Mouse (Mus musculus): ENCODE measurements around the gene Fam166b.

Fam166b gene

DNA sequence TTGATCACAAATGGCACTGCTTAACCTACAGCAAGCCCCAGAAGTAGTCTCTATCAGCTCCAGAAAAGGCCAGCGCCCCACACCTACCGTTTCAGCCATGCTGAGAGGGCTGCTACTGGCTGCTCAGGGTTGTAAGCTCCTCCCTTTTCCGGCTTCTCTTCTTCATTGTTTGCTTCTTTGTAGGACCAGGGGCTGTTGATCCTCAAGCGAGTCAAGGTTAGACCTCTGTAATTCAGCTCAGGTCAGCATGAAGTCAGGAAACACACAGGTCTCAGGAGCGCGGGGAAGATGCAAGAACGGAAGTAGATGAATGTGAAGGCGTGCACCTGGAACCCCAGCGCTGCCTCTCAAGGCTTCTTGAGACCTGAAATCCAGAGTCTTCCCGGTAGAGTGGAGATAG, 24.2 kb downstream of the Fam166b start:
- no peak for DNase-seq (ENCODE audit: low spot score)

DNA sequence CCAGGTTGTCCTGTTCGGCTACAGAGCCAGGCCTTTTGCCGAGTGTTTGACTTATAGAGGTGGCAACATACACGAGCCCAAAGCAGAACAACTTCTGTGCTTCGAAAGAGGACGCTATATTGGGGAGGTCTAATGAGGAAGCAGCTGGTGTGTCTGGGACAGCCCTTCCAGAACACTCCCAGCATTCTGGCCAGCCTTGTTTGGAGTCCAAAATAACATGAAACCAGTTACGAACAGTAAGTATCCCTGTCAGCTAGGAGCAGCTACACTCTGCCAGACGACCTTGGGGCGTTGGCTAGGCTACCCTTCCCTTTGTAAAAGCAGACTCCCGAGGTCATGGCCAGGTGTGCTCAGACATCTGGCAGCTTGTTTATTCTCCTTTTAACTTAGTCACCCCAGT, 26.7 kb downstream of the Fam166b start:
- no peak for DNase-seq (ENCODE audit: low spot score)

DNA sequence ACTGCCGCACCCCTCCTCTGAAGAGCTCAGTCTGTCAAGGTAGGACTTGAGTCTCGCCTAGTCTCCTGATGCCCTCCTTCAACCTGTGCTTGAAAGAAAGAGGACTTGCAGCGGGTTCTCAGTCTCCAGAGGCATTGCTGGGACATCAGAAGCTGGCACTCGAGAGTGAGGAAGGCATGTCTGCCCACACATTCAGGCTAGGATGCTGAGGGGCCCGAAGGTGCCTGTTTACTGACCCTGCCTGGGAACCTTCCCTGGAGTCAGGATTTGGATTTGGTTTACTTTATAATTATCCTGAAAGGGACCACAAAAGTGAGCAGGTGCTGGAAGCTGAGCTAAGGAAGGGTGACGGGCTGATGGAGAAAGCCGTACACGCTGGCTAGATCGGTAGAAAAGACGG, 27.4 kb downstream of the Fam166b start:
- DNase-seq (ENCODE audit: low spot score), result no peak

GRCm38 (mm10) chr4:43400976-43401375, 28.0 kb downstream of the Fam166b start:
- DNase-seq (ENCODE audit: low spot score), result peak; percentile 60

DNA sequence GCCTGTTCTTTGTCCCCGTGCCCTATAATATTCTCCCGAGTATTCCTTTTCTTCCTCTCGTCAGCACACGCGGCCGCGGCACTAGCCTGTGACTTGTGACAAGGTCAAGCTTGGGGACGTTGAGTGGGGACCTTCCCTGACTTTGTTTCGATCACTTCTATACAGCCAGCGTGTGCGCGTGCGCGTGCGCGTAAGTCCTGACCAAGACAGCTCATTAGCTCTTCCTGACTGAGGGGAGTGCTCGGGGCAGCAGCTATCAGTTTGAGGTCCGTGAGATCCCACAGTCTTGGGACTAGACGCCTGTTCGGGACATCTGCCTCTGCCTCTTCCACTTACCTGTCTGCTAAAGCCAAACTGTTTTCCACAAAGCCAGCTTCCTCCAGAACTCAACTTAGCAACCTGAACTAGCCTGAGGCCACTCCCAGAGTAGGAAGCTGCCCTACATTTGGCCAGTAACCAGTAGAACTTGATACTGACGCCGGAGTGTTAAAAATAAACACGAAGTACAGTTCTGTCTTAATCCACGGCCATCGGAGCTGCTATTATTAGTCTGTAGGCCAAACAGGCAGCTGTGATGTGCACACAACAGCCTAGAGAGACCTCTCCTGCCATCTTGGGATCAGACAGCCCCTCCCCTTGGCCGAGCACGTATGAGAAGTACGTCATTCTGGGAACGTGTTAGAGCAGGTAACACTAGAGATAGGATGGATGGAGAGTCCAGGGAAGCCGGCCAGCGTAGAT, 29.4 kb downstream of the Fam166b start:
- DNase-seq (ENCODE audit: low spot score), result no peak

GRCm38 (mm10) chr4:43398829-43399331, 30.1 kb downstream of the Fam166b start:
- DNase-seq (ENCODE audit: low spot score), result no peak

- no peak for DNase-seq (ENCODE audit: low spot score)
Measured at GRCm38 (mm10) chr4:43398014-43398413, 30.9 kb downstream of the Fam166b start.

GRCm38 (mm10) chr4:43396381-43396780, 32.6 kb downstream of the Fam166b start:
- DNase-seq (ENCODE audit: low spot score), result no peak

DNA sequence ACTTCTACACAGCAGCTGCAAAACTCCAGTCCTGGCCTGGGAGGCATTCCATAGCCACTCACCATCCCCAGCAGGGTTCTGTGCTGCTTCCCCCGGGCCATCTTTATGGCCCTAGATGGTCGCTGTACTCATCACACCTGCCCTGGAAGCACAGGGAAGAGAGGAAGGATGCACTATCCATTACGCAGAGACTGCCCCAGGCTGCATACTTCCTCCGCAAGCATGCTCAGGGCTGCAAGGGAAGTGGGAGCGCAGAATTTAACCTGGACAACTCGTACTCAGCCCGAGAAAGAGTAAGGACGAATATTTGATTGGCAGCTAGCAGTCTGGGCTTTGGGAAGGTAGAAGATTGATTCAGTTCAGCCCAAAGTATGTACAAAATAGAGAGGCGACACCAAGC, 33.1 kb downstream of the Fam166b start:
- DNase-seq (ENCODE audit: low spot score), result no peak

DNA sequence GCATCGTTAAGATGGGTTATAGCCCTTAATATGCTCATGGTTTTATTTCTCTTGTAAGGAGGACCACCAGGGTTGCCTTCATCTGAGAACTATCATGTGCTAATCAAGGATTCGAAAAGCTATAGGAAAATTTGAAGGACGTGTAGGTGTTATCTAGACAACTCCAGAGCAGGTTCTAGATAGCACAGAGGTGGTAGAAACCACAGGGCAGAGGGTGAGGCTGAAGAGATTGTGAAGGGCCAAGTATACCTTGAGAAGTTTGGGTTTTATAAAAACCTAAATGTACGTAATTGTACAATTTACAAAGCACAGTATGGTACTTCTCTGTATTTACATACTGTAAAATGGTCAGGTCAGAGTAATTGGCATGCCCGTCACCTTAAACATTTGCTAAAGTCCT, 33.8 kb downstream of the Fam166b start:
- no peak for DNase-seq (ENCODE audit: low spot score)

DNA sequence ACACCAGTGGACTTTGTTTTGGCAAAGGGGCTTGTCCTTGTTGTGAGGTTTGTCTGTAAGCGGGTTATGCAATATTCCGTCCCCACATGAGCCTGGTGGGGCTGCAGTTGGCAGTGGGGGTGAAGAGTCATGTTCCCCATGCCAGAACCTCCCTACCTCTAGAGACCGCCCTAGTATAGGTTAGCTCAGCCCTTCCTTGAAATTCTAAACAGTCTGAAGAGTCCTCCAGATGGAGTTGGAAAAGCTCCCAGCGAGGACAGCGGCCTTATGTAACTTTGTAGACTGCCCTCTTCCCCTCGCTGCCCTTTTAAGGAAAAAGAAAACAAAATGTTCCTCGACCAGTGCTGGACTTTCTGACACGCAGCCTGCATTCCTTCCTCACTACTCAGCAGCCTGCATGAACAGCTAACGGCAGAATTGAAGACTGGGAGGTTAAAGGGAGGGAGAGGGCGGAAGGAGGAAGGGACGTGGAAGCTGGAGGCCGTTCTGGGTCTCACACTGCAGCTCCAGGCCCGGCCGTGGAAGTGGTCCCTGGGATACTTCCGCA, 34.5 kb downstream of the Fam166b start:
- peak; percentile 81 for DNase-seq (ENCODE audit: low spot score)

DNA sequence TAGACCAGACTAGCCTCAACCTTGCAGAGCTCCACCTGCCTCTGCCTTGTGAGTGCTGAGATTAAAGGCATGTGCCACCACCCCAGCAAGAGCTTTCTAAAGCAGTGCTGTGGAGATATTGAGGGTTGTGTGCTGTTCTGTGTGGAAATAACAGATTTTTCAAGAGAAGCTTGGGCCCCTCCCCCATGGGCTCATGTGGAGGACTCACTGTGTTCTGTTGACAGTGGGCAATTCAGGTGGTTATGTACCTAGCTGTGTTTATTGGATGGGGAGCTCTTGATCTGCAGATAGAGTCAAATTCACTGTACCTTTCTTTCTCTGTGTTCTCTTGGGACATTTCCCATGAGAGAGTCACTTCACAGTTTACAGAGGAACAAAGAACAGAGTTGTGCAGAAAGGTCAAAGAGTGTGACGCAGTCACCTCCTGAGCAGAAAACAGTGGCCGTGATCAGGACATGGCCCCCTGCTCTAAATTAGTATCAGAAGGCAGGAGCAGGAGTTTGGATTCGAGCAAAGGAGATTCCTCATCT, 37.3 kb downstream of the Fam166b start:
- no peak for DNase-seq (ENCODE audit: low spot score)

DNA sequence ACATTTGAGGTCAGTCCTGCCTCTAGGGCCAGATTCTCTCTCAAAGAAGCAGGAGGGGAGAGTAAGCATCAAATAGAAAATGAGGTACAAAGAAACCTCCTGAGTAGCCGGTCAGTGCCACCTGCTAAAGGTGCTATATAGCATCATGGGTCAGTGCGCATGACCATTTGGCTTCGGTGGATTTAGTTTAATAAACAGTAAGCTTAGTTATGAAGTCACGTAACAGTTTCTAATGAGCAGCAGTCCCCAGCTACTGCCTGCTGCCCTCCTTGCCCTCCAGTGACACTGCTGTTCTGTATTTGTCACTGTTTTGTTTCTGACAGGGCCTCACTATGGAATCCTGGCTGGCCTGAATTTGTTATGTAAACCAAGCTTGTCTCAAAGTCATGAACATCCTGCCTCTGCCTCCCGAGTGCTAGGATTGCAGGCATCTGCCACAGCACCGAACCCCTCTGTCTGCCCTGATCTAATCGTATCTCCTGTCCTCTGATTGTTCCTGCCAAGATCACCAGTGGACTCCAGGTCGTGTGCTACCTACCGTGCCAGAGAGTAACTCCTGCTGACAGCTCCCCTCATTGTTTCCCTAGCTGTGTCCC, 39.0 kb downstream of the Fam166b start:
- no peak for DNase-seq (ENCODE audit: low spot score)

GRCm38 (mm10) chr4:43389390-43389789, 39.5 kb downstream of the Fam166b start:
- DNase-seq (ENCODE audit: low spot score), result no peak

GRCm38 (mm10) chr4:43386932-43387331, 42.0 kb downstream of the Fam166b start:
- no peak for DNase-seq (ENCODE audit: low spot score)

DNA sequence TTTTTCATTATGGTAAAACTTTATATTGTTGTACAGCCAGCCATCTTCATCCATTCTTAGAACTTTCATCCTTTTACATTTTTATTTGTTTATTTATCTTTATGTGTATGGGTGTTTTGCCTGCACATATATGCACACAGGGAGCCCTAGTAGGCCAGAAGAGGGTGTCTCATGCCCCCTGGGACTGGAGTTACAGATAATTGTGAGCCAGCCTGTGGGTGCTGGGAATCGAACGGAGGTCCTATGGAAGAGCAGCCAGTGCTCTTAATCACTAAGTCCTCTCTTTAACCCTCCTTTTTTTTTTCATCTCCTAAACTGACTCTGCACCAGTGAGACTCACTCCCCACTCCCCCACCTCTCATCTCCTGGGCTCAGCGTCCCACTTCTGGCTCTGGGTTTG, 44.4 kb downstream of the Fam166b start:
- no peak for DNase-seq (ENCODE audit: low spot score)

GRCm38 (mm10) chr4:43384083-43384460, 44.9 kb downstream of the Fam166b start:
- DNase-seq (ENCODE audit: low spot score), result no peak

DNA sequence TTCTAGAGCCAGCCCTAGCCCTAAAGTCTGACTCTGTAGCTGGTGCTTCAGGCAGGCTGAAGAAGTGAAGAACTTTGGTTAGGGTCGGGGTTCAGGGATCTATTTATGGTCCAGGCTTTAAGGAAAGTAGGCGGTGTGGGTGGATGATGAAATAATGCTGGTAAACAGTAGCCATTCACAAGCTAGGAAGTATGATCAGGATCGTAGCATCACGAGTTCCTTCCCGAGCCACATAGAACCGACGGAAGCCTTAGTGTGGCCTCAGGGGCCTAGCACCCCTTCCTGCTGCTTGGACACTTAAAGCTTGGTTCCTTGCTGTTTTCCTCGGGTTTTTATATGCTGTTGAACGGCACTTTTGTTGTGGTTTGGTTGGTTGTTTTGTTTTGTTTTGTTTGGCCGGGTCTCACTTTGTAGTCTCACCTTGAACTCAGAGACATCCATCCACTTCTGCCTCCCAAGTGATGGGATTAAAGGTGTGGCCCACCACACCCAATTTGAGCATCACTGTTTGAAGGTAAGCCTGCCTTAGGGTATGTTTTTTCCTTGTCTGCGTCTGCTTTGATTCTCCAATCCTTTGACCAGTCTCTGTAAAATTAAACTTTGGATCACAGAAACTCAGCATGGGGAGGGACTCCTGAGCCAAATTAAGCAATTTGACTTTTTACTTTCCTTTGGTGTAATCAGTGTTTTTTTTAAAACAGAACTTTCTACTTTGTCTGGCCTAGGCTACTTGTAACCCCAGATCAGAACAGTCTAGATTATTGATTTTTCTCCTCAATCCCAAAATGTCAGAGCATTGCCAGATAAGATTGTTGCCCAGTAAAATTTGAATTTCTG, 45.5 kb downstream of the Fam166b start:
- no peak for DNase-seq (ENCODE audit: low spot score)

DNA sequence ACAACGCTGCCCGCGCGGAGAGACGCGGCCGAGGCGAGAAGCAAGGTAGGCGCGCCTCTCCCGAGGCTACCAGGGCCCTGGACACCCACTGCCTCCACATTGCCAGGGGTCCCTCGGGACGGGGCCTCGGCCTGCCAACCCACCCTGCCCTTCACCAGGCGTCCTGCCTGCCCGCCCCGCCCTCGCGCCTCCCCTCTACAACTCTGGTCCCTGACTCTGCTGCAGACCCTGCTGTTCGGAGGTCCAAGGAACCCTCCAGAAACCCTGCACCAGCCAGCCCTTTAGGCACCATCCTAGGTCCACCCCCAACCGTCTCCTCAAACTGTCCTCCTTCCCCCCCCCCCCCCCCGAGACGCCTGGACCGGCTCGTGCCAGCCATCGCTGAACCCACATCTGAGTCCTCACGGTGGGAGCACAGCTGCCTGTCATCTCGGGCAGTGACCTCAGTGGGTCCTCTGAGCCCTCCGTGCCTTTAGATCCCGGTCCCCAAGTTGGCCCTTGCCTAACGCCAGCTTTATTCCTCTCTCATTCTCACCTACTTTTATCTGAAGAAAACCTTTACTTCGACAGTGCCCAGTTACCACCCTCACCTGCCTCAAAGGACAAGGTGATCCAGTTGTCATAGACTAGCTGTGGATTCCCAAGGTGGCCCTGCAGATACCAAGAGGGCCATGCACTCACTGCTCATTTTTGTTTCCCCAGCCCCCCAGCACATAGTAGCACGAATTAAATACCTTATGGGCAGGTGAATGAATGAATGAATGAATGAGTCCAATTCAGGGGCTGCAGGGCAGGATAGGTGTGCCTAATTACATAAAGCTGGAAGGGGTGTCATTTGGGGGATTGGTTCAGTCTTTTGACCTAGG, 46.5 kb downstream of the Fam166b start:
- no peak for DNase-seq (ENCODE audit: low spot score)

GRCm38 (mm10) chr4:43381408-43382154, 47.4 kb downstream of the Fam166b start, which contains the start of gene Rusc2:
Gene Rusc2, plus strand, starts transcription at chr4:43381979.
- peak; percentile 91 for DNase-seq (ENCODE audit: low spot score)

- no peak for DNase-seq (ENCODE audit: low spot score)
Measured at GRCm38 (mm10) chr4:43380951-43381350, 48.0 kb downstream of the Fam166b start.
